Mouse (Mus musculus): ENCODE data around the gene Isyna1.
"Not testable (repeated sequence)": the region's sequence is repeated elsewhere in the genome, so short reads cannot be mapped to it uniquely, and the experiment has no call there.

Isyna1 gene

GRCm38 (mm10) chr8:70574915-70575314 is 19.3 kb upstream of the Isyna1 start:
- in situ Hi-C loops (cut with MboI) = no loop called here

- in situ Hi-C loops (cut with MboI) = no loop called here
Observed at GRCm38 (mm10) chr8:70577207-70577606, 17.0 kb upstream of the Isyna1 start.

DNA sequence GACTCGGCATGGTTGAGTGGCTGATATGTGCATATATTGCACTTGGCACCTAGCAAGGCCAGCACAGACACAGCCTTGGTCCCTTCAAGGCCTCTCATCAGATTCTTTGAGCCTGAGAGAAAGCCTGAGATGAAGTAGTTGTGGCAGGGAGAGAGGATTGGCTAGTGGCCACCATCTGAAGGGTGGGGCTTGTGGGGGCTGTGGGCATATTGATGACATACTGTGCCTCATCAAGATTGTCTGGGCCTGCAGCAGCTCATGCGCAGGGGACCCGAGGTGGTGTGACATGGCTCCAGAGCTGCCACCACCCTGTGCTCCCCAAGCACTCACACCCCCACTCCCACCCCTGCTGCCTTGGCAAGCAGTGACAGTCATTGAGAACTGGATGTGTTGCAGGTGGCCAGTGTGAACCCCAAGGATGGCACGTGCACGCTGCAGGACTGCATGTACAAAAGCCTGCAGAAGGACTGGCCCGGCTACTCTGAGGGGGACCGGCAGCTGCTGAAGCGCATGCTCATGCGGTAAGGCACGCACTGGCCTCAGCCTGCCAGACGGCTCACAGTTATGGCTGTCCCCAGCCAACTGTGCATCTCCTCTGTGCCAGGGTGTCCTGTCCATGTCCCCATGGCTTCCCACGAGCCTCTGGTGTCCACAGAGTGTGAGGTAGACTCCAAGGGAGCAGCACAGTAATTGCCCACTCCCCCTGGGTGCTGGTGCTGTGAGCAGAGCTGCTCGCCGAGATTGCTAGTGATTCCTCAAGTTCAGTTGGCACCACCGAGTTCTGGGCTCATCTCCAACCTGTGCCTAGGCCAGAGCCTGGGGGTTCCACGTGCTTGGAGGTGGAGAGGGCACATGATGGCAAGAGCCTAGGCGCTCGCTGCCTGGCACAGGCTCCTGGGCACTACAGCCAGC is 10.4 kb upstream of the Isyna1 start:
- in situ Hi-C loops (cut with MboI) = no loop called here

DNA sequence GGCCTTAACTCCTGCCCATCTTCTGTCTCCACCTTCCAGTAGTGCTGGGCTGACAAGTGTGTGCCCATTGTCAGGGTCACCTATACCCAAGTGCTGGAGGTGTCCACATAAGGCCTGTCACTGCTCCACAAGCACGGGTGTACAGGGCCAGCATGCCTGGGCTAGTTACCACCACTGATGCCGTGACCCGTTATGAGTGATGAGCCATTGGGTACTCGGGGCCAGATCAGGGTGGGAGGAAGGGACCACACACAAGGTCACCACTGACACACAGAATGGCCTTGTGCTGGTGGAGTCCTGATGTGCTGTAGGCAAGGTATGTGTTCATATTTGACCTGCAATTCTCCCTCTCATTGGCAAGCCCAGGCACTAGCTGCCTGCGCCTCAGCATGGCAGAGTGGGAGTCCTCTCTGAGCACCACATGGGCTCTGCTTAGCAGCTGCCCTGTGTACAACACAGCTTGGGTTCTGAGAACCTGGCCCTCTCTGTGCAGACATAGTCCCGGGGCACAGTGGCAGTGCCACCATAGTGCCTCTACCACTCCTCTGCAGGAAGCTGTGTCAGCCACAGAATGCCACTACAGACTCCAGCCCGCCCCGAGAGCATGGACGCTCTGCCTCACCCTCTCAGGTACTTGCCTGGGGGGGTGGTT is 9.4 kb upstream of the Isyna1 start:
- in situ Hi-C loops (cut with MboI) = no loop called here

GRCm38 (mm10) chr8:70585258-70585652 is 8.9 kb upstream of the Isyna1 start:
- in situ Hi-C loops (cut with MboI) = no loop called here

- in situ Hi-C loops (cut with MboI) = not testable (repeated sequence)
Observed at GRCm38 (mm10) chr8:70587955-70588354, 6.2 kb upstream of the Isyna1 start.

DNA sequence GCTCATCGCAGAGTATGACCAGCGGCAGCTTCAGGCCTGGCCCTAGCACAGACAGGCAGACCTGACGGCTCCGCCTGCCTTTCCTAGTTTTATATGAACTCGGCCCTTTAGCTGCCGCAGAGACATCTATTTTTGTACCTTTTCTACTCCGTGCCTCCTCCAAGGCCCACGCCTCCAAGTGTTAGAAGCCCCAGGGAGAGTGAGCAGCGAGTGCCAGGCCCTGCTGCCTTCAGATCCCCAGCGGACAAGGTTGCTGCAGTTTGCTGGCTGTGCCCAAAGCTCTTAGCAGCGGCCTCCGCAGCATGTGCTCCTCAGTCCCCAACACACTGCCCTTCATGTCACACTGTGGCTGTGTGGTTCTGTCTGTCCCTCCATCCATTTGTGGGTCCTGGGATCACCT is 2.6 kb upstream of the Isyna1 start:
- in situ Hi-C loops (cut with MboI) = no loop called here

DNA sequence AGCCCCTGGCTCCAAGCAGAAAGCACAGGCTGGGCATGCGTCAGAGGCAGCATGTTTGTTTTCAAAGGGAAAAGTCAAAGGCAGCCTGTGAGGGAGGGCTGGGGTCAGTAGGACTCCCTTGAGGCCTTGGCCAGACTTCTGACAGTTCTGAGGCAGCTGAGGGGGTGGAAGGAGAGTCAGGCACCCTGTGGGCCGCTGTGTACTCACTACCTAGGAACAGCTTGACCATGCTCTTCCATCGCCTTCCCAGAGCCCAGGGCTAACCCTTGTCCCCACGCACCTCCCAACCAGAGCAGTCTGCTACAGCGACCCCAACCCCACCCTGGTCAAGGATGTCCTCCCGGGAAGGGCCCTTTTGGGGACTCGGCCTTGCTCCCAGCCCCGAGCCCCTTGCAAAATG is 1.0 kb upstream of the Isyna1 start:
- in situ Hi-C loops (cut with MboI) = no loop called here

DNA sequence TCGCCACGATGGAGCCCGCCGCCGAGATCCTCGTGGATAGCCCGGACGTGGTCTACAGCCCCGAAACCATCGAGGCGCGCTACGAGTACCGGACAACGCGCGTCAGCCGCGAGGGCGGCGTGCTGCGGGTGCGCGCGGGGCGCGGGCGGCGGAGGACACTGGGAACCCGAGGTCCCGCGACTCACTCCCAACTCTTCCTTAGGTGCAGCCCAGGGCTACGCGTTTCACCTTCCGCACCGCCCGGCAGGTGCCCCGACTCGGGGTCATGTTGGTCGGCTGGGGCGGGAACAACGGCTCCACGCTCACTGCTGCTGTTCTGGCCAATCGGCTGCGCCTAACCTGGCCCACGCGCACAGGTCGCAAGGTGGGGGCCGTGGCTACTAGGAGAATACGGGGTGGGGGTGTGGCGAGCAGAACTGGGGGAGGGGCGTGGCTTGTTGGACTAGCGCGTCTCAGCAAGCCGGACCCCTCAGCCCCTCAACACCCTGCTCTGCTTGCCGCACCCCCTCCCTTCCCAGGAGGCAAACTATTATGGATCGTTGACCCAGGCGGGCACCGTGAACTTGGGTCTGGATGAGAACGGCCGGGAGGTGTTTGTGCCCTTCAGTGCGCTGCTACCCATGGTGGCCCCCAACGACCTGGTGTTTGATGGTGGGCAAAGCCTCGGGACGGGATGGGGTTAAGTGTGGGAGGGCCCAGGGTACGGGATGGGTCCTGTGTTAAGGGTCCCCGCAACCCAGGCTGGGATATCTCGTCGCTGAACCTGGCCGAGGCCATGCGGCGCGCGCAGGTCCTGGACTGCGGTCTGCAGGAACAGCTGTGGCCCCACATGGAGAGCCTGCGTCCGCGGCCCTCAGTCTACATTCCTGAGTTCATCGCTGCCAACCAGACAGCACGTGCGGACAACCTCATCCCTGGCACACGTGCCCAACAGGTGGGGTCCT is 720 bp downstream of the Isyna1 start:
- in situ Hi-C loops (cut with MboI) = no loop called here

DNA sequence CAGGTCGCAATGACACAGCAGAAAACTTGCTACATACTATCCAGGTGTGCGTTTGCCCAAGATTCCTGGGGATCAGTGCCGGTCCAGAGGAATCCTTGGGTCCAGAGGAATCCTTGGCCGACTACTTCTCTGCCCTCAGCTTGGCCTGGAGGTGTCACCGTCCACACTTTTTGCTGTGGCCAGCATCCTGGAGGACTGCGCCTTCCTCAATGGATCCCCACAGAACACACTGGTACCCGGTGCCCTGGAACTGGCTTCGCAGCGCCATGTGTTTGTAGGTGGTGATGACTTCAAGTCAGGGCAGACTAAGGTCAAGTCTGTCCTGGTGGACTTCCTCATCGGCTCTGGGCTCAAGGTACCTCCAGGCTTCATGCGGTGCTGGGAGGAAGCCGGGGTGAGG is 1.6 kb downstream of the Isyna1 start:
- in situ Hi-C loops (cut with MboI) = no loop called here

GRCm38 (mm10) chr8:70596216-70596615 is 2.0 kb downstream of the Isyna1 start:
- in situ Hi-C loops (cut with MboI) = no loop called here

DNA sequence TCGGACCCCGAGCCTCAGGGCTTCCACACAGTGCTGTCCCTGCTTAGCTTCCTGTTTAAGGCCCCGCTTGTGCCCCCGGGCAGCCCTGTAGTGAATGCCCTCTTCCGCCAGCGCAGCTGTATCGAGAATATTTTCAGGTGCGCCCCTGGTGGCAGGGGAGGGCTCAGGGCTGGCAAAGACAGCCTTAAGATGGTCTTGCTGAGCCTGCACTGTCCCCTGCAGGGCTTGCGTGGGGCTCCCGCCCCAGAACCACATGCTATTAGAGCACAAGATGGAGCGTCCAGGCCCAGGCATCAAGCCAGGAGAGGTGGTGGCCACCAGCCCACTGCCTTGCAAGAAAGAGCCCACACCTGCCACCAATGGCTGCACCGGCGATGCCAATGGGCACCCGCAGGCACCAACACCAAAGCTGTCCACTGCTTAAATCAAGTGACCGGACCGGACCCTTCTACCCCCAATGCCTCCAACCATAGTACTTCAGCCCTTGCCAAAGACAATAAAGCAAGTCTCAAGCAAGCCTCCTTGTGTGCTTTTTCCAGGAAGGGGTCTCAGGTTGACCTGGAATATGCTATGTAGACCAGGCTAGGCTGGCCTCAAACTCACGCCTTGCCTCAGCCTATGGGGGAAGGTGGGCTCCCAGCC is 2.7 kb downstream of the Isyna1 start:
- in situ Hi-C loops (cut with MboI) = no loop called here

- in situ Hi-C loops (cut with MboI) = no loop called here
Observed at GRCm38 (mm10) chr8:70597417-70598272, 3.5 kb downstream of the Isyna1 start.

DNA sequence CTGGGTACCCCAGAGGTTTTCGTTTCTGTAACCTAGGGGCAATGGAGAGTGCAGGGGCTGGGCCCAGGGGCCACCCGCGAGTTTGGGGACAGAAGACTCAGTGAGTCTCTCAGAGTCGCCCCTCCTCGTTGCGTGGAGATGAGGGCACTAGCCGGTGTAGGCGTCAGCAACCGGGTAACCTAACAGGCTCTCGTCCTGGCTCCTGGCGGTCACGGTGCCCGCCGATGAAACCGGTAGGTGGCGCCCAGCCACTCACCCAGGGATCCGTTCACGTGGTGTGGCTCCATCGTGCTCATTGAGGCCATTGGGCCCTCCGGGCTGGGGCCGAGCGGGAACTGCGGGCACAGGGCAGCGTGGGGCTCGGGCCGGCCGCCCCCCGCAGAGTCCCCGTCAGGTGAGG is 4.1 kb downstream of the Isyna1 start:
- in situ Hi-C loops (cut with MboI) = no loop called here

DNA sequence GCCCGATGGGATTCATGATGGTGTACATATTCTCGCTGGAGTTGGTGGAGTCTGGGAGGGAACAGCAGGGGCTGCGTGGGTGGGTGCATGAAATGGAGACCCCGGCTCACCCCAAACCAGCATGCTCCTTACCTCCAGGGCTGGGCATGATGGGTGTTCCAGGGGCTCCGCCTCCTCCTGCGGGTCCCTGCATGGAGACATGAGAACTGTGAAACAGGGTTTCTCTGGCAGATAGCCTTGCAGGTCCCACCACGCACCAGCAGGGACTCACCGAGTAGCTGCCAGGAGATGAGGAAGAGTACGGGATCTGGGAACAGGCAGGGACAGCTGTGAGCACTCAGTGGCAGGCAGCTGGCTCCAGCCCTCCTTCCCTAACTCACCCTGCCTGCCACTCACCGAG is 4.5 kb downstream of the Isyna1 start:
- in situ Hi-C loops (cut with MboI) = no loop called here

- in situ Hi-C loops (cut with MboI) = no loop called here
Observed at GRCm38 (mm10) chr8:70599507-70600290, 5.5 kb downstream of the Isyna1 start.

- in situ Hi-C loops (cut with MboI) = no loop called here
Observed at GRCm38 (mm10) chr8:70600473-70601270, 6.5 kb downstream of the Isyna1 start.

GRCm38 (mm10) chr8:70601271-70601649 is 7.1 kb downstream of the Isyna1 start:
- in situ Hi-C loops (cut with MboI) = no loop called here

DNA sequence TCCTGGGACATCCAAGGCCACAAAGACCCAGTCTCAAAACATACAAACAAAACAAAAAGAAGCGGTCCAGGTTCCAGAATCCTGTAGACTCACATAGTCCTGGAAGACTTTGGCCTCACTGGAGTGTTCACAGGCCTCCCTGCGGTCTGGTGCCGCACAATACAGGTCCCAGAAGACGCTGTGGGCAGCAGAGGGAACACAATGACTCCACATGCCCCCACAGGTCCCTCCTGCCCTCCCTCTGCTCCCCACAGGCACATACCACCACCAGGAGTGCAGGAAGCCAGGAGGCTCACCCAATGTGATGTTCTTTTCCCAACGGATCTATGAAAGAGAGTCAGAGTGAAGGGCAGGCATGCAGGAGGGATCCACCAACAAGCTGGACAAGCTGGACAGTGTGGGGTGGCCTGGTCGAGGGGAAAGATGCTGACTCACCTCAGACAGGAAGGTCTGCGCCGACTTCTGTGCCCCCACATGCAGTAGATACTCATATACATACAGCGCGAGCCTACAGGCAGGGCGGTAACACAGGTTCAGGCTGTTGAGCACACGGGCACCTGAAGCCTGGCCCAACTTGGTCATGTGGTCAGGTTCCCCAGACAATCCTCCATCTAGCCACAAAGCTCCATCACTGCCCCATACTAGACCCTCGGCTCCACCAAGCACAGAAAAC is 8.1 kb downstream of the Isyna1 start:
- in situ Hi-C loops (cut with MboI) = no loop called here

All from mature B cell (primary cell).